Mouse (Mus musculus) brain, embryonic 14.5 days (tissue): Measurements from ENCODE around the gene 2610507B11Rik.

ENCODE experiments used
- CTCF ChIP-seq: fragments of 200-500 bp; IDR thresholded peaks from 2 replicates; pipeline ENCODE4 v1.5.1; 2012; ENCODE audit warnings: inconsistent platforms, mild to moderate bottlenecking, moderate library complexity, borderline replicate concordance; ENCODE audit not compliant: insufficient read depth, insufficient read length; ENCODE audit errors: extremely low read depth
- POLR2A ChIP-seq: fragments of 200-500 bp; IDR thresholded peaks from 2 replicates; pipeline ENCODE4 v1.6.1; 2012; ENCODE audit warnings: mild to moderate bottlenecking, inconsistent platforms, borderline replicate concordance; ENCODE audit not compliant: poor library complexity, insufficient read depth, insufficient read length, severe bottlenecking; ENCODE audit errors: extremely low read depth

- TF ChIP-seq CTCF = no peak
- no peak for TF ChIP-seq POLR2A
Observed at GRCm38 (mm10) chr11:78328512-78329056, 67.0 kb downstream of the 2610507B11Rik start.
